Mouse (Mus musculus): ENCODE data around the gene 2810004N23Rik.

2810004N23Rik gene

DNA sequence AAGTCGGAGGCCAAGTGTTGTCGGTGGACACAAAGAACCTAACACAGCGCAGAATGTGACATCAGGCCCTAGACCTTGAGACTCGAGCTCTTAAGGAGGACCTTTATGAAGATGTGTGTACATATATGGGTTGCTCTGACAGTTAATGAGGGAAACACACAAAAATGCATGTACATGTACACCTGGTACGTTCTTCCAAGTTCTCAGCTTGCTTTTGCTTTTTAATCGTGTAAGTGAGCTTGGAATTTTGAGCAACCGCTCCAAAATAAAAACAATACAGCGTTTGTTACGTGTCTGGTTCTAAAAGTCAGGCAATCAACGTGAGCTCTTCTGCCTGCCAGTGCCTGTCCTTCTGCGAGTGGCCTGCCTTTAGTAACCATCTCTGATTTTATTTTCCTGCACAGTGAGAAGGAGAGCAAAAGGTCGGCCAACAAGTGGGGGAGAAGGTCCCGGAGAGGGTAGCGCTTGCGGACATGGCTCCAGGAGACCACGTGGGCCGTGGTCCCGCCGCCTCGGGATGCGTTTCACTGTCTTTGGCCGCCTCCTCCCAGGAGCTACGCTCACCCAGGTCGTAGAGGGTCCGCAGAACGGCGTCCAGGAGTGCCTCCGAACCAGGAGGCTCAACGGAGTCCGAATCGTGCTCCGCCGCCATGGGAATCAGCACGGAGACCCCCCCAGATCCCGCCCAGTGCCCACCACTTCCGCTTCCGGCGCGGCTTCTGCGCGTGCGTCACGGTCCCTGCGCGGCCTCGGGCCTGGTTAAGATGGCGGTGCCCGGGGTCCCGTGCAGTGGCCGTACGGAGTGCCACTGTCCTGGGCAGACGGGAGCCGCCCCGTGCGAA, at the start of gene 2810004N23Rik, which contains the start of gene Gnpat:
TSS of gene 2810004N23Rik (minus strand) at position 800 of the 842 bp plus-strand sequence.
TSS of gene Gnpat (plus strand) at position 713 of the 842 bp plus-strand sequence.
- DNase-seq (ENCODE audit: low read depth) = peak; percentile 77

DNA sequence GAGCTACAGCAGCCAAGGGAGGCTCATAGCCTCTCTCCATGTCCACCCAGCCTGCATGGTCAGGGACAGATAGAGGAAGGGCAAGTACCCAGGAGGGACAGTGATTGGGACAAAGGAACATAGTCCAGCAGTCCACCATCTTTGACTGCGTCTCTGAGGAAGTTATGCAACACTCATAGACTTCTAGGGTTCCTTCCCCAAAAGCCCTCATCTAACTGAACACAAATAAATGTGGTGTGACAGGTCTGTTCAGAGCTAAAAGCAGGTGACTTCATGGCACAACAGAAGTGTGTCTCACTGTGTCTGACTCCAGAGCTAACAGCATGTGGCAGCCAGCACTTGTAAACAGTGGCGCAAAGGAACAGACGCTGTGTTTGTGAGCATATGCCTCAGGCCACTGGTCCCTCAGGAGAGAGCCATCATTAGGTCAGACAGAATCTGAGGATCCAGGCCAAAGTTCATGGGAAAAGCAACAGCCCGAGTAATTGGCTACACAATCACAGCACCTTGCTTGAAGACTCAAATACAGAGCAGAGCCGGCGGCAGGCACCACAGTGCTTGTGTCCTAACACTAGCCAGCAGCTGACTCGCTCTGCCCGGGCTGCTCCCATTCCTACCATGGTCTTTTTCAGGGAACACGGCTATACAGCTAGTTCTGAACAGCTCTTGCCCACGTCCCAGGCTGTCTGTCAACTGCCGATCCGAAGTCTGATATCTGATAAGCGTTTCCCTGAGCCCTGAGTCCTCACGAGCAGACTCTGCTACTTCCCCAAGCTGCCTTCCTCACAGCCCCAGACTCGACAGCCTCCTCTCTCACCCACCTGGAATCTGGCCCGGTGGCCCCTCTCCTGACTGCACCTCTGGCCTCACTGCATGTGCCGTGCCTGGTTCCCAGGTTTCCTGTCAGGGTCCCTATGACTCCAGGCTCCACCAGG, 49.3 kb upstream of the 2810004N23Rik start:
- DNase-seq (ENCODE audit: low read depth) = no peak

DNA sequence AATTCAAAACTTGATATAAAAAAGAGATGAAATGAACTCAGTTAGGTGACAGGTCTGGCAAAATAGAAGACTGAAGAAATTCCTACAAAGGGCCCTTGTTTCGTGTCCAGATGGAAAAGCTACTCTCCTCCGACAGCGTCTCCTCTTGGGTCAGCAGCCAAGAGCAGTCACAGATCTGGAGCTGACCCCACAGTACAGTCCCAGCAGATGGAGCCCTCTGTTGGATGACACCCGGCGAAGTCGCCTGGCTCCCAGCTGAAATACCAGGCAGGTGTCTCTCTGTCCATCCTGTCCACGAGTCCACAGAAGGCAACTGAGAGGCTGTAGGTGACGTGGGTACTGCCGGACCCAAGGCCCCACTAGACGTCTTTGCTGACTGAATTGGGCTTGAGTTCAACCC, 47.4 kb upstream of the 2810004N23Rik start:
- DNase-seq (ENCODE audit: low read depth) = no peak

DNA sequence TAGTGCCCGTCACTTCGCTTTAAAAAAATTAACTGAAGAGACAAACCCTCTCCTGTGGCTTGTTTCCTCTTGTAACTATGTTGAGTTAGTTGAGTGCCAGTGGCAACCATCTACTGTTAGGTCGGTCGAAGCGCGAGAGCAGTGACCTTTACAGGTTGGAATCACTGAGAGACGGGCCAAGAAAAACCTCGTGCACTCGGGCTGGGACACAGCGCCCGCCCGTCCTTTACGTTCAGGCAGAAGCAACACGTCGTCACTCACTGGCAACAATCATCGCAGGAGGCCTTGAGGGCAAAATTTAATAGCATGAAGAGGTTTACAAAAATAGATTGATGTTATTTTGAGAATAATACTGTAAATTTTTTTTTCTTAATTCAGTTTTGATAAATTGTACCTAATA, 47.0 kb upstream of the 2810004N23Rik start:
- DNase-seq (ENCODE audit: low read depth) = no peak

DNA sequence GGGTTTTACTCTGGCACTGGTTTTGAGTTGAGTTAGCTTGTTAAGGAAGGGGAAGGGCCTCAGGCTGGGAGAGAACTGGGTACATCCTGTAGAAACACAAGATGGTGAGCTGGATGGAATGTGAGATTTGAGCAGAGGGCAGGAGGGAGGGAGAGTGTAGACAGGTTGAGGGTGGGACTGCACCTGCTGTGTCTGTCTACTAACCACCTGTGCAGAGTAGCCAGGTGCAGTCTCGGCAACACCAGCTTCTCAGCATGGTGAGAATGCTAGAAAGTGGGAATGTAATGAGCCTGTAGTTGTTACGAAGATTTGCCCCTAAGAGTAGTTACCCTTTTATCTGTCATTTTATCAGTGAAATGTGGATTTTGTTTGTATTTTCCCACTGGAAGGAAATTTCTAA, 42.6 kb upstream of the 2810004N23Rik start:
- no peak for DNase-seq (ENCODE audit: low read depth)

DNA sequence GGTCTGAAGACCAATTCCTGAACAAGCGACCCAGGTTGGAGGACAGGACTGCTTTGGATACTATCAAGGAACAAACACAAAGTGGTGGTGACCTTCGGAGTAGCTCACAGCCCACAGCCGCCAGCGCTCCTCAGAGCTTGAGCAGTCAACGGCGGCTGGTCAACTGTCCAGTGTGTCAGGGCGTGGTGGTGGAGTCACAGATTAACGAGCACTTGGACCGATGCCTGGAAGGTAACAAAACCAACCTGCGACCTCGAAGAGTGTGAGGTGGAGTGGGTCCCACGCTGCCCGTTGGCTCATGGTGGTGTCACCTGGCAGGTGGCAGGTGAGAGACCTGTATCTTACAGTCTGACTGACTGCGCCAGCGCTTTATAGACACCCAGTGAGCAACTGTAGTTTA, 40.3 kb upstream of the 2810004N23Rik start:
- no peak for DNase-seq (ENCODE audit: low read depth)

DNA sequence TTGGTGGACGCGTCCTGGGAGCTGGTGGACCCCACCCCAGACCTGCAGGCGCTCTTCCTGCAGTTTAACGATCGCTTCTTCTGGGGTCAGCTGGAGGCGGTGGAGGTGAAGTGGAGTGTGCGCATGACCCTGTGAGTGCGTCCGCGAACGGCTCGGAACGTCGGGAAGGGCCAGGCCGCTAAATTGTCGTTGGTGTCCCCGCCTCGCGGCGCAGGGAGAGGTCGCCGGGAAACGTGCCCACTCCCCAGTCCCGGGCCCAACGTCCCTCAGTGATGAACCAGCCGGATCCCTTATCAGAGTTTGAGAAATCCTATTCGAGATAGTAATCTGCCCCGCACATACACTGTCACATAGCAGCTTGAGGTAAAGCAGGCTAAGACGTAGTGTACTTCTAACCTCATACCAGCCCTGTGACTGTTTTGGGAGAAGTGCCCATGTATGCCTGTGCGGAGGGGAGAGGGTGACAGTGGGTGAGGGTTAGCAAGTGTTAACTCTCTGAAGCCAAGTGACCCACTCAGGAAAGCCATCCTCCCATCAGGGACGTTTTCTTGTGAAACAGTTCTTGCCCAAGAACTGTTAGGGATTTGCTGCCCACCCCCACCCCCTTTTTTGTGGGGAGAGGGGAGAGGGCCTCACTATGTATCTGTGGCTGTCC, 35.5 kb upstream of the 2810004N23Rik start:
- DNase-seq (ENCODE audit: low read depth) = no peak

DNA sequence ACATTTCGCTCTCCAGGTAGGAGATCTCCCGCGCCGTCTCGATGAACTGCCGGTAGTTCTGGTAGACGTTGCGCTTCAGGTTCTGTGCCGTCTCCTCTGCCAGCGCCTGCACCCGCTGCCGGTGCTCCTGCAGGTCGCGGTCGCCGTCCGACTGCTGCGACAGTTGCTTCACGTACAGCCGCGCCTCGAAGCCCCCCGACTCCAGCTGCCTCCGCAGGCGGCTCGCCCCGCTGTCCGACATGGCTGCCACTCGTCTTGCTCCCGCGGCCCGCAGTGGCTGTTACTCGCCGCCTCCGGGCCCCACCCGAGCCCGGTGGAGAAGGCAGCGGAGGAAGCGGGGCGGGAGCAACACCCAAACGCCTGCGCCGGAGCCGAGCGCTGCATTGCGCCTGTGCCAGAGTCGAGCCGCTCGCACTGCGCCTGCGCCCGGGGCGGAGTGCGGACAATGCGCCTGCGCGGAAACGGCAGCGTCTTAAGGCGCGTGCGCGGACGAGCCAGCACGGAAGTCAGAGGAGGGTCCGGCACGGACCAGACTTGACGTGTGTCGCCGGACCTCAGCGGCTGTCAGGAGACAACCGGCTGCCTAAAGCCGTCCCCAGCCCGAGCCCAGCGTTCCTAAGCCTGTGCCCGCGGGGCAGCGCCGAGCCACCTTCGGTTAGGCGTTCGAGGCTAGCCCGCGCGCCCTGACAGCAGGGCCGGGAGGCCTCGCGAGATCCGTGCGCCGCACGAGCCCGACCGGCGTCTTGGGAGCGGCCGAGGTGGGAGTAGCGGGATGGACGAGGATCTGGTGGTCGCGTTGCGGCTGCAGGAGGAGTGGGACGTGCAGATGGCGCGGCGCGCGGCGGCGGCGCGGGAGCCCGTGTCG, 34.7 kb upstream of the 2810004N23Rik start, which contains the start of the genes Exoc8 and Sprtn:
TSS of gene Exoc8 (minus strand) at position 320 of the 865 bp plus-strand sequence.
TSS of gene Sprtn (plus strand) at position 501 of the 865 bp plus-strand sequence.
- peak; percentile 91 for DNase-seq (ENCODE audit: low read depth)

DNA sequence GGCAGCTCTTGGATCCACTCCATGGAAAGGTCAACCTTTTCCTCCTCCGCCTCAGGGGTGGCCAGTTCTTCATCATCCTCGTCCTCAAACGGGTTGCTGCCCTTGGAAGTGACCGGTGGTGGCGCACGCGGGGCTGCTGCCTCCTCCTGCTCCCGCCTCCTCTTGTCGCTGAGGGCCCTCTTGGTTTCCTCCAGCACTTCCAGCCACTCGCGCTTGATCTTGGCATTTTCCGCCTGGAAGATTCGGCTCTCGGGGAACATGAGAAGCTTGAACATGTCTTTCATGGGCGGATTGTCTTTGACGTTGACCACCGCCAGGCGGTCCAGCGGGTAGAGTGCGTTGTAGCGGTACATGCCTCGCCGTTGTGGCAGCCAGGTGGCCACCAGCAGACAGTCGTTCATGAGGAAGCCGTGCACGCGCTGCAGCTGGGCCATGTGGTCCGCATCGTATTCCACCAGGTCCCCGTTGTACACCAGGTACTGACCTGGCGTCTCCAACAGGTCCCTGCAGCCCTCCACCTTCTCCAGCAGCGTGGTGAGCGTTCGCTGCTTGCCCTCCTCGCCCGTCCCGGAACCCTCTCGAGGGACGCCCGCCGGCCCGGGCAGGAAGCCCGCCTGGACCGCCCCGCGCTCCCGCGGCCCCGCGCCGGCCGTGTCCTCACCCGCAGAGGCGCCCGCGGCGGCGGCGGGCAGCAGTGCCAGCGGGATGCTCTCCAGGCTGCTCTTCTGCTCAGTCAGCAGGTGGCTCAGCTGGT, 33.9 kb upstream of the 2810004N23Rik start:
- peak; percentile 44 for DNase-seq (ENCODE audit: low read depth)

DNA sequence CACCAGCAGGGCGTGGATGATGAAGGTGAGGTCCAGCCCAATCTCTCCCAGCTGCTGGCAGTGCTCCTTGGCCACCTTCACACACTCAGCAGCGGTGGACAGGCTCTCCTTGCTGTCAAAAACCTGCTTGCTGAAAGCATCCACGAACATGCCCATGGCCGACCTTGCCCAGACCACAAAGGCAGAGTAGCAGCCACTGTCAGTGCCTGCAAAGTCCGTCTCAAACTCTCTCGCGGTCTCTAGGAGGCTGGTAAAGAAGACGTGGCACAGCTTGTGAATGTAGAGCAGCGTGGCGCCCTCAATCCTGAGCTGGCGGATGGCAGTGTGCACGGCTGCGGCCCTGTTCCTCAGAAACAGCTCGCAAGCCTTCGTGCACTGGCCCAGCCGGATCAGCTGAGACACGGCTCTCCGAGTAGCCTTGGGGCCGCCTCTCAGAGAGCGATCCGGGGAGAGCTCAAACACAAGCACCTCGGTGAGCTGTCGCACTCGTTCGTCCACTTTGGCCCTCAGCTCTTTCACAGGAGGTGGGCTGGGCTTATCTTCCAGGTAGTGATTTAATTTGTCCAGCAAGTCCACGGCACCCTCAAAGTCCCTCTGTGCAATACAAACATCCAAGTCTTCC, 33.2 kb upstream of the 2810004N23Rik start:
- no peak for DNase-seq (ENCODE audit: low read depth)

DNA sequence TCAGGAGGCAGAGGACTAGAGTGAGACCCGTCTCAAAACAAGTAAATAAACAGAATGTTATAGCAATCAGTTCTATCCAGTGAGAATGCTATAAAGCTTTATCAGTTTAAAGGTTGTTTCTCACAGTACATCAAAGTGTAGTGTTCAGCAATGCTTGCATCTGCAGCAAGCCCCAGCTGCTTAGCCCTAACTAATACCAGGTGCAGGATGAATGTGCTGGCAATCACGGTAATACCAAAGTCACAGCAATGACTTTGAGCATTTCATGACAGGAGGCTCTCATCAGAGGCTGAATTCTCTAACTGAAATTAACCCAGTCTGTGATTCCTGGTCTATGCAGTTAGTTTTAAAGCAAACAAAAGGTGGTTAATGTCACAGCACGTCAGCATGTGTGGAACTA, 29.7 kb upstream of the 2810004N23Rik start:
- DNase-seq (ENCODE audit: low read depth) = no peak

DNA sequence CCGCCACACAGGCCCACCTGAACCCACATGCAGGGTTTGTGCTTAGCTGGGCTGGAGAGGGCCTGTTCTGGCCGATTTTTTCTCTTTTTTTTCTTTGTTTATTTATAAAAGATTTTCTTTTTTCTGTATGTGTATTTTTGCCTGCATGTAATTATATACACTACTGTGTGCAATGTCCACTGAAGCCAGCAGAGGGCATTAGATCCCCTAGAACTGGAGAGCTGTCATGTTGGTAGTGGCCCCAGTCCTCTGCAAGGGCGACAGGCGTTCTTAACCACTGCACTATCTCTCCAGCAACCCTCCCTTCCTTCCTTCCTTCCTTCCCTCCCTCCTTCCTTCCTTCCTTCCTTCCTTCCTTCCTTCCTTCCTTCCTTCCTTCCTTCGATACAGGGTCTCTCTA, 25.5 kb upstream of the 2810004N23Rik start:
- DNase-seq (ENCODE audit: low read depth) = no peak

DNA sequence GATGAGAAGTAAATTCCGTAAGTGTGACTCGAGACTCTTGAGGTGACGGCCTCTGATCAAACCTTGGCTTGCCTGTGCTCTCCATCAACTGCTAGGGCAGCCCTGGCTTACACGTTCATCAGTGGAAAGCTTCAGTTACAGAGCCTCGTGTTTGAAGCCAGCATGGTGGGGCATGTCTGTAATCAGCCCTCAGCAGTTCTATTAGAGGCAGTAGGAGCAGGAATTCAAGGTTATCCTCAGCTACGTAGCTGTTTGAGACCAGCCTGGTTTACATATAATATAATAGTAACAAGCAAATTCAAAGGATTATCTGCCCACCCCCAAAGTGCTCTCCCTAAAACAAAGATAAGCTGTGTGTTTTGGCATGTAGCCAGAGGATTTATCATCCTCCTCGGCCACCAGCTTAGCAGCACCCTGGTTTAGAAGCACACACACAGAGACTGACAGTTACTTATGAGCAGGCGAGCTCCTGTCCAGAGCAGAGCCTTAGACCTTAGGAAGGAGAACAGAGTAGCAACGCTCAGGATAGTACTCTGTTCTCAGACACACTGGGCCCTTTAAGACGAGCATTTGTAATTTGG, 16.1 kb upstream of the 2810004N23Rik start:
- DNase-seq (ENCODE audit: low read depth) = no peak

DNA sequence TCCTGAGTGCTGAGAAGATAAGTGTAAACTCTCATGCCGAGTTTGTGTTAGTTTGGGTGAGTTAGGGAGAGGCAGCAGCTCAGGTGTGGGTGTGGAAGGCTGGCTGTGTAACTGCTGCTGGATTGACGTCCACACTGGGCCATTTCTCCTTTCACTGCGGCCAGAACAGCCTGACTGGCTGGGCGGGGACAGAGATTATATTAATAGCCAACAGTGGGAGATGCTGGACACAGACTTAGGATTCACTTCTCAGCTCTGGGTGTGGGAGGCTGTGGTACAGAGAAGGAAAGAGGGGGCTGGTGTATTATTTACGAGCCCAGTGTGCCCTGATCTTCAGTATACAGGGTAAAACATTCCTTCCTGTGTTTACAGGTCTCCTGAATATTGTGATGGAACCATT, 15.2 kb upstream of the 2810004N23Rik start:
- DNase-seq (ENCODE audit: low read depth) = no peak

DNA sequence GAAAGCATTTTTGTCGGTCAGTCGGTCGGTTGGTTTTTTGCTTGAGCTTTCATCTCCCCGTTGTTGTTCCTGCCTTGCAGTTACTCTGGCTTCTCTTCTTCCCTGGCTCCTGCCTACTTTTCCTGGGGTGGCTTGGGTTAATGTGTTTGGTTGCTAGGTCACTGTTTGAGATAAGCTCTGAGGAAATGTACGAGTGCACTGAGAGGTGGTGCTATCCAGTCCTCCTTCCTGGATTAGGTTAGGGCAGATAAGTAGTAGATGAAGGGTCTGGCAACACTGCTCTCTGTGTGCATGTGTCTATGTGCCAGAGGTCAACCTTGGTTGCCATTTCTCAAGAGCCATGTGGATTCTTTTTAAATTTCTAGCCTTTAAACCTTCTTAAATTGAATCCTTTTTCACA, 9.8 kb upstream of the 2810004N23Rik start:
- no peak for DNase-seq (ENCODE audit: low read depth)

DNA sequence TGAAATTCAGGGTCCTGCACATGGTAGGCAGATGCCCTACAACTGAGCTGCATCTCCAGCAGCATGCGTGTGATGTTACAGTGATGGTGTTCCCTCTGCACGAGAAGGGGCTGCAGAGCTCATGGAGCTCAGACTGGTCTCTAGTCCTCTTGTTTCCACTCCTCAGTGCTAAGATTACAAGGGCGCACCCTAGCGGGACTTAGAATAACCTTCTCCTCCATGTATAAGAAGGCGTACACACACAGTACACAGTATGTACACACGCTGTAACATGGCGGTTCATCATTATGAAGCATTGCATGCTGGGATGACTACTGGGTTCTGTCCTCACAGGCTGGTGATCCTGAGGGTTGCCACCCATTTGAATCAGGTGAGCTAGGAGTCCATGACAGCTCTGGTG, 9.2 kb upstream of the 2810004N23Rik start:
- DNase-seq (ENCODE audit: low read depth) = no peak

DNA sequence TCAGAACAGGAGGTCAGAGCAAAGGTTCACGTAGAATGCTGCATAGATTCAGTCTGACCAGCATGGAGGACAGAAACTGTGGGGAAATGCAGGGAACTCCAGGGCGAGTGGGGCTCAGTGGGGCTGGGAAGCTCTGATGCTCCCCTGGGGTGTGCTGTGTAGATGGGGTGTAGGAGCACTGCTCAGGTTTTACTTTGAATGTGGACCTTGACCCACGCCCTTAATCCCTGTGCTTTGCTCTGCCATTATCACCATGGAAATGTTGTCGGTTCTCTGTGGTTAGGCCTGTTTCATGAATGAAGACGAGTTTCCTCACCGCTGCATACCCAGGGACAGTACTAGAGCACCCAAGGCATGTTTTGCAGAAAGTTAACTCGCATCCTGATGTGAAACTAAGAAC, 8.6 kb upstream of the 2810004N23Rik start:
- no peak for DNase-seq (ENCODE audit: low read depth)

DNA sequence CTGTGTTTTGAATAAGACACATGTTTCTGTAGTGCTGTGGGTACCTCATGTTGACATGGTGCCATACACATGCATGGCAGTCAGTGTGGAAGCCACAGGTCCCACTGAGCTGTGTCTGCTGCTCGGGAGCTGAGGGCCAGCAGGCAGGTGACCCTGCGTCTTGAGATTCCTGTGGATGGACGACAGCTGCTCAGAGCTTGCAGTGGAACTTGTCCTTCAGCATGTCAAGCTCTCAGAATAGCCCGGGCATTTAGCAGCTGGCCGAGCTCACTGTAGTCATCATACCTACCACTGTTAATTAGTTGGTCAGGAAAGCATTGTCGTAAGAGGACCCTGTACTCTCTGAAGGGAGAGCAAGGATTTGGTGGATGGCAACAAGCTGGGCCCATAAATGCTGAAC, 6.8 kb upstream of the 2810004N23Rik start:
- no peak for DNase-seq (ENCODE audit: low read depth)

DNA sequence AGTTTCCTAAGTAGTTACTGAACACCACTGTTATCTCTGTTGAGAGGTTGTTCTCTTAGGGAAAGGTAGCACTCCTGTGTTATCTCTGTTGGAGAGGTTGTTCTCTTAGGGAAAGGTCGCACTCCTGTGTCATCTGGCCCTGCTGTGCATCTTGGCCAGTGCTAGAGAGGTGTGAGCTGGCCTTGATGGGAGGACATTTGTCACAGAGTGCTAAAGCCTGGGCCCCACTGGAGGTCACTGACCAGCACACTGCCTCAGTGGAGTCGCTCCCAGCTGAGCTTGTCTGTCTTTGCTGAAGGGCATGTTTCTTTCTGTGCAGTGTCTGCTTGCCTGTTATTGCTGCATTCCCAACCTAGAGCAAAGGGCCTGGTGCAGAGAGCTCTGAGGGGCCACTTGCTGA, 4.2 kb upstream of the 2810004N23Rik start:
- DNase-seq (ENCODE audit: low read depth) = no peak

DNA sequence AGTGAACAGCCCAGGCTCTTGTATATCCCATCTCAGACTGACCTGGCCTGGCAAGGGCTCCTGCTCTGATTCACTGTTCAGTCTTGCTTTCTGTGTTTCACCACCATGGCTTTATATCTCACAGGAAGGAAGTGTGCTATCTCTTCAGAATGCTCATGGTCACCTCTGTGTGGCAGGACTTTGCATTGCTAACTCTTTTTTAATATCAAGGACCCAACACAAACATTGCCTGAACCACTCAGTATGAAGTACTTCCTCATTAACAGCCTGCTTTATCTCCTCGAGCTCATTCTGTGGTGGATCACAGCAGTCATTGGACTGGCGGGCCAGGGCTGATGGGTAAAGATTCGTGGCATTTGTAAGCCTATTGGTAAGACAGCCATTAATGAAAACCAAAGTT, 3.7 kb upstream of the 2810004N23Rik start:
- no peak for DNase-seq (ENCODE audit: low read depth)

All from c-Kit-positive CD71-positive TER-119-negative erythroid progenitor cells, embryonic 14.5 days (primary cell).